In genomic region chr4:154450441-154450840, GRCm38 (mm10) we compare ENCODE assay signal across 13 mouse cellular contexts.
DNase-seq lines count a peak whose midpoint lies in the region; ATAC-seq and TF ChIP-seq lines count a peak whose summit lies in the region.
"Had no signal": no experiment of that assay in that cellular context is flagged by ENCODE, and none has a peak within 500 bp of the region (broad histone marks: within the 10 kb centered on the region; RNA-seq: fewer than 3 reads in every experiment).

No protein-coding gene starts in this region.

- no peak for ATAC-seq in heart, embryonic 16.5 days (replicated peaks; ENCODE audit: extremely low read depth, insufficient read depth, low FRiP score)
- ATAC-seq in heart, embryonic 12.5 days (ENCODE audit: insufficient number of reproducible peaks, low FRiP score), result no peak
- ATAC-seq: forebrain, embryonic 13.5 days; inflammation-experienced regulatory T-cells, adult 6 months had no signal

- H3K36me3 ChIP-seq in heart, embryonic 16.5 days (ENCODE audit: control insufficient read depth, insufficient read depth), result no peaks in the 10 kb centered on the region
- H3K36me3 ChIP-seq in heart, embryonic 12.5 days, result no peaks in the 10 kb centered on the region
- no peaks in the 10 kb centered on the region for H3K36me3 ChIP-seq in thymus, adult 2 months (ENCODE audit: control insufficient read depth, insufficient read depth, low read length)

- H3K9ac ChIP-seq in heart, embryonic 16.5 days (ENCODE audit: low read length), result peak overlapping the region; percentile 14; the same call in 1 of the 2 replicates
- no peak overlapping the region for H3K9ac ChIP-seq in heart, embryonic 12.5 days
- H3K9ac ChIP-seq: forebrain, embryonic 13.5 days had no signal

- H3K4me2 ChIP-seq in heart, embryonic 16.5 days (ENCODE audit: low read depth, low read length), result no peak overlapping the region
- no peak overlapping the region for H3K4me2 ChIP-seq in heart, embryonic 12.5 days
- H3K4me2 ChIP-seq: forebrain, embryonic 13.5 days; liver, embryonic 11.5 days had no signal

- H3K4me3 ChIP-seq in heart, embryonic 16.5 days (ENCODE audit: low read length), result no peak overlapping the region
- no peak overlapping the region for H3K4me3 ChIP-seq in heart, embryonic 12.5 days
- H3K4me3 ChIP-seq in thymus, adult 2 months (ENCODE audit: control insufficient read depth, insufficient read depth, low read length), result no peak overlapping the region
- H3K4me3 ChIP-seq: forebrain, embryonic 13.5 days had no signal

- no peak overlapping the region for H3K27ac ChIP-seq in heart, embryonic 16.5 days (ENCODE audit: low read length)
- no peak overlapping the region for H3K27ac ChIP-seq in heart, embryonic 12.5 days (ENCODE audit: poor library complexity, severe bottlenecking)
- no peak overlapping the region for H3K27ac ChIP-seq in thymus, adult 2 months (ENCODE audit: control insufficient read depth, insufficient read depth, low read length)
- H3K27ac ChIP-seq: forebrain, embryonic 13.5 days had no signal

- peaks cover 35% of the 10 kb centered on the region for H3K4me1 ChIP-seq in heart, embryonic 16.5 days (ENCODE audit: control insufficient read depth, insufficient read depth, low read length)
- peaks cover 66% of the 10 kb centered on the region for H3K4me1 ChIP-seq in heart, embryonic 12.5 days (replicated peaks)
- no peaks in the 10 kb centered on the region for H3K4me1 ChIP-seq in thymus, adult 2 months (replicated peaks; ENCODE audit: control insufficient read depth, insufficient read depth, low read length)

- H3K9me3 ChIP-seq in heart, embryonic 16.5 days (replicated peaks; ENCODE audit: control insufficient read depth, low read length), result no peaks in the 10 kb centered on the region
- no peaks in the 10 kb centered on the region for H3K9me3 ChIP-seq in heart, embryonic 12.5 days (replicated peaks)
- H3K9me3 ChIP-seq: forebrain, embryonic 13.5 days had no signal

- H3K27me3 ChIP-seq in heart, embryonic 16.5 days (ENCODE audit: control insufficient read depth, insufficient read depth, low read length), result peaks cover 3% of the 10 kb centered on the region; the same call in 1 of the 2 replicates
- peaks cover 30% of the 10 kb centered on the region for H3K27me3 ChIP-seq in heart, embryonic 12.5 days (replicated peaks)
- H3K27me3 ChIP-seq in thymus, adult 2 months (ENCODE audit: control insufficient read depth, insufficient read depth, low read length), result no peaks in the 10 kb centered on the region

- no peak for TF ChIP-seq CTCF in thymus, adult 2 months (IDR thresholded peaks at IDR 0.05; ENCODE audit: borderline replicate concordance, control insufficient read depth, extremely low read depth, insufficient read depth, low read length, poor library complexity)

- WGBS in heart, embryonic 16.5 days, result 90% methylated on average over 9 of the region's 9 CpGs
- WGBS in heart, embryonic 12.5 days, result 97% methylated on average over 9 of the region's 9 CpGs
- 95% methylated on average over 9 of the region's 9 CpGs for WGBS in thymus, adult 2 months

- no peak for TF ChIP-seq POLR2A in thymus, adult 2 months (IDR thresholded peaks at IDR 0.05; ENCODE audit: control insufficient read depth, extremely low read depth, insufficient read depth, low read length, poor library complexity)

- peak; percentile 10 for DNase-seq in adrenal gland, adult 2 months
- DNase-seq in adrenal gland, postnatal 14 days, result no peak
- DNase-seq in right cerebral cortex, postnatal 4 days, result peak; percentile 30
- no peak for DNase-seq in right cerebral cortex, adult 18-20 months
- no peak for DNase-seq in thymus, adult 2 months
- DNase-seq in embryo, embryonic 11 days, result no peak
- DNase-seq: cerebellum, adult 11 months; spleen, adult 18-20 months had no signal

Comparison
In these comparisons a context has a peak if more than half of its experiments do, and no peak if none do; other contexts are left out.
1. DNase-seq: peak in adrenal gland, adult 2 months (single experiment) and right cerebral cortex, postnatal 4 days (single experiment); none in adrenal gland, postnatal 14 days (single experiment), right cerebral cortex, adult 18-20 months (single experiment), thymus, adult 2 months (single experiment) and embryo, embryonic 11 days (single experiment).